Mouse (Mus musculus) bone marrow macrophage, adult 2 months (primary cell): ENCODE measurements around the gene Unkl. TPM values are rescaled to one million over a fixed set of nuclear protein-coding genes. Genes with fewer than 3 reads are reported as not detected.

Source experiments
- H3K27ac ChIP-seq: 2 replicates; pipeline ENCODE4 v1.5.1; 2012; ENCODE audit warnings: low read depth, low read length; ENCODE audit not compliant: insufficient read depth
- H3K4me1 ChIP-seq: 2 replicates; pipeline ENCODE4 v1.6.1; 2012; ENCODE audit warnings: low read length; ENCODE audit not compliant: control insufficient read depth, insufficient read depth
- H3K4me3 ChIP-seq: 2 replicates; pipeline ENCODE4 v1.5.1; 2012; ENCODE audit warnings: mild to moderate bottlenecking, low read length, moderate library complexity; ENCODE audit not compliant: insufficient read depth
- CTCF ChIP-seq: IDR thresholded peaks from 2 replicates; pipeline ENCODE4 v1.5.1; 2012; ENCODE audit warnings: low read depth, mild to moderate bottlenecking, low read length, moderate library complexity
- POLR2A ChIP-seq: IDR thresholded peaks from 2 replicates; pipeline ENCODE4 v1.6.1; 2012; ENCODE audit warnings: mild to moderate bottlenecking, low read depth, low read length, borderline replicate concordance
- polyA plus RNA-seq: library from polyadenylated mRNA; stranded (reverse); fragments of >200 nt; gene quantifications from 2 replicates; pipeline ENCODE4 v1.2.4, GENCODE M21; 2012; ENCODE audit not compliant: missing spikeins, insufficient read depth, insufficient read length

Gene Unkl
- polyA plus RNA-seq, 1 experiment = 12.6 TPM

GRCm38 (mm10) chr17:25256140-25256754 is 68.0 kb downstream of the Unkl start, which contains the start of gene Baiap3:
Gene Baiap3, minus strand, starts transcription at chr17:25256364.
- no peak within 1 kb of the TSS for H3K4me3 ChIP-seq
- no peak within 1 kb of the TSS for H3K27ac ChIP-seq
- H3K4me1 ChIP-seq = no peaks in the 10 kb centered on the region
- no peak for TF ChIP-seq POLR2A
- TF ChIP-seq CTCF = no peak

GRCm38 (mm10) chr17:25257804-25258261 is 69.6 kb downstream of the Unkl start:
- H3K4me3 ChIP-seq = no peak overlapping the region
- no peaks in the 10 kb centered on the region for H3K4me1 ChIP-seq
- no peak overlapping the region for H3K27ac ChIP-seq
- no peak for TF ChIP-seq CTCF
- TF ChIP-seq POLR2A = no peak

GRCm38 (mm10) chr17:25264453-25264852 is 76.3 kb downstream of the Unkl start:
- Histone ChIP-seq H3K4me3 (no peak overlapping the region), H3K4me1 (no peaks in the 10 kb centered on the region), H3K27ac (no peak overlapping the region)
- no peak for TF ChIP-seq CTCF
- no peak for TF ChIP-seq POLR2A

- no peak overlapping the region for H3K4me3 ChIP-seq
- no peak overlapping the region for H3K27ac ChIP-seq
- no peak for TF ChIP-seq CTCF
- no peak for TF ChIP-seq POLR2A
- H3K4me1 ChIP-seq = peaks cover 21% of the 10 kb centered on the region
Observed at GRCm38 (mm10) chr17:25270795-25271335, 82.7 kb downstream of the Unkl start.

GRCm38 (mm10) chr17:25272326-25272725 is 84.1 kb downstream of the Unkl start:
- peak overlapping the region; percentile 96 for H3K27ac ChIP-seq
- peaks cover 21% of the 10 kb centered on the region for H3K4me1 ChIP-seq
- TF ChIP-seq POLR2A (no peak), CTCF (no peak)

GRCm38 (mm10) chr17:25272951-25273705 is 84.9 kb downstream of the Unkl start:
- Histone ChIP-seq H3K27ac (peak overlapping the region; percentile 96), H3K4me3 (peak overlapping the region; percentile 97), H3K4me1 (peaks cover 21% of the 10 kb centered on the region)
- TF ChIP-seq POLR2A (no peak), CTCF (no peak)

More at GRCm38 (mm10) chr17:25272326-25272725, 84.1 kb downstream of the Unkl start:
- peak overlapping the region; percentile 97 for H3K4me3 ChIP-seq

GRCm38 (mm10) chr17:25273706-25274501 is 85.7 kb downstream of the Unkl start:
- Histone ChIP-seq H3K27ac (peak overlapping the region; percentile 96), H3K4me1 (peaks cover 21% of the 10 kb centered on the region), H3K4me3 (peak overlapping the region; percentile 97)
- peak; percentile 76 for TF ChIP-seq CTCF
- TF ChIP-seq POLR2A = no peak

- Histone ChIP-seq H3K4me1 (peaks cover 21% of the 10 kb centered on the region), H3K4me3 (peak within 1 kb of the TSS; percentile 97), H3K27ac (peak within 1 kb of the TSS; percentile 96)
- TF ChIP-seq POLR2A (no peak), CTCF (no peak)
Observed at GRCm38 (mm10) chr17:25274571-25275346, 86.6 kb downstream of the Unkl start, which contains the start of gene Ube2i. Gene Ube2i, minus strand, starts transcription at chr17:25274622.

- Histone ChIP-seq H3K4me3 (no peak overlapping the region), H3K4me1 (peaks cover 15% of the 10 kb centered on the region), H3K27ac (no peak overlapping the region)
- TF ChIP-seq CTCF (no peak), POLR2A (no peak)
Observed at GRCm38 (mm10) chr17:25275833-25276232, 87.6 kb downstream of the Unkl start.
